Mouse (Mus musculus): ENCODE measurements around the gene Otud7b. TPM values are rescaled to one million over a fixed set of nuclear protein-coding genes. Genes with fewer than 3 reads are reported as not detected.

The Otud7b gene
- polyA plus RNA-seq, 1 experiment, result not detected

GRCm38 (mm10) chr3:96081650-96082049, 22.7 kb upstream of the Otud7b start:
- TF ChIP-seq CTCF (IDR thresholded peaks at IDR 0.05; ENCODE audit: insufficient read depth, low read depth, low read length) (no peak), POLR2A (IDR thresholded peaks at IDR 0.05; ENCODE audit: insufficient read depth, low read depth, low read length) (no peak)
- 85% methylated on average over 4 of the region's 4 CpGs for WGBS
- Histone ChIP-seq H3K4me3 (ENCODE audit: insufficient read depth, low read depth, low read length) (no peak overlapping the region), H3K4me1 (ENCODE audit: control insufficient read depth, insufficient read depth, low read length) (no peaks in the 10 kb centered on the region), H3K27ac (ENCODE audit: insufficient read depth, low read depth, low read length) (no peak overlapping the region)

DNA sequence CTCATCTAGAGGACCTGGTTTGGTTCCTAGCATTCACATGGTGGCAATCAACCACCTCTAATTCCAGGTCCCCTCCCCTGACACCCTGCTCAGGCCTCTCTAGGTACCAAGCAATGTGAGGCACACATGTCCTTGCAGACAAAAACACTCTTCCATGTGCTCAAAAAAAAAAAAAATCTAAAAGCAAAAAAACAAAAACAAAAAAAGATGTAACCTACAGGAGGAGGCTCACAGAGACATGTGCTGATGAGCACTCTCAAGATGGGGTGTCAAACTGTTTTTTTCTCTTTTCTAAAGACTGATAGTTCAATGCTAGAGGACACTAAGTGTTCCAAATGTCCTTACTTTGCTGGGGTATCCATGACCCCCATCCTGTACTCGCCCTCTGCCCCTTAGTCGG, 22.2 kb upstream of the Otud7b start:
- no peaks in the 10 kb centered on the region for H3K4me1 ChIP-seq (ENCODE audit: control insufficient read depth, insufficient read depth, low read length)
- TF ChIP-seq CTCF (IDR thresholded peaks at IDR 0.05; ENCODE audit: insufficient read depth, low read depth, low read length), result no peak
- H3K4me3 ChIP-seq (ENCODE audit: insufficient read depth, low read depth, low read length), result no peak overlapping the region
- H3K27ac ChIP-seq (ENCODE audit: insufficient read depth, low read depth, low read length), result no peak overlapping the region
- 89% methylated on average over 2 of the region's 2 CpGs for WGBS

GRCm38 (mm10) chr3:96082714-96083508, 21.4 kb upstream of the Otud7b start:
- WGBS, result 75% methylated on average over 15 of the region's 15 CpGs
- TF ChIP-seq POLR2A (IDR thresholded peaks at IDR 0.05; ENCODE audit: insufficient read depth, low read depth, low read length) (no peak), CTCF (IDR thresholded peaks at IDR 0.05; ENCODE audit: insufficient read depth, low read depth, low read length) (no peak)
- H3K4me3 ChIP-seq (ENCODE audit: insufficient read depth, low read depth, low read length), result no peak overlapping the region
- no peaks in the 10 kb centered on the region for H3K4me1 ChIP-seq (ENCODE audit: control insufficient read depth, insufficient read depth, low read length)
- H3K27ac ChIP-seq (ENCODE audit: insufficient read depth, low read depth, low read length), result no peak overlapping the region

DNA sequence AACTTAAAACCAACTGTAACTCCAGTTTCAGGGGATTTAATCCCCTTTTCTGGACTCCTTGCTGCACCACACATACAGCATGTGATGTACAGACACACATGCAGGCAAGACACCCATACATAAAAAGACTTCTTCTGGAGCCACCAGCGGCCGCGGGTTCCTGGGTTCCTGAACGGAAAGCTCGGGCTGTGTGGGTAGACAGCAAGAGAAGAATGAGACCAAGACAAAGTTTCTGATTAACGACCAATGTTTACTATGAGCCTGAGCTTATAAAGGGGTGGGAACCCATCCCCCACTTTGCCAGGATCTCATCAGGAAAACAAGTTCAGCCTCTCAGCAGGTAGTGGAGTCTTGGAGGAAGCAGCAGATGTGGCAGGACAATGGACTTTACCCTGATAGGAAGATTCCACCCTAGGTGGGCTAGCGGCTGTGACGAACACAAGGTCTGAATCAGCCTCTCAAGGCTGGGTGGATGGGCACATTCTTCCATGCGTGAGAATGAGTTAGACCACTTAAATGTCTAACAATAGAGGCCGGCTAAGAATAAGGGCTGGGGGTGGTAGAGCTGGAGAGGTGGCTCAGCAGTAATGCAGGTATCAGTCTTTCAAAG, 20.1 kb upstream of the Otud7b start:
- Histone ChIP-seq H3K4me1 (ENCODE audit: control insufficient read depth, insufficient read depth, low read length) (no peaks in the 10 kb centered on the region), H3K4me3 (ENCODE audit: insufficient read depth, low read depth, low read length) (no peak overlapping the region), H3K27ac (ENCODE audit: insufficient read depth, low read depth, low read length) (no peak overlapping the region)
- TF ChIP-seq CTCF (IDR thresholded peaks at IDR 0.05; ENCODE audit: insufficient read depth, low read depth, low read length), result no peak
- TF ChIP-seq POLR2A (IDR thresholded peaks at IDR 0.05; ENCODE audit: insufficient read depth, low read depth, low read length), result no peak
- WGBS, result 78% methylated on average over 10 of the region's 10 CpGs

DNA sequence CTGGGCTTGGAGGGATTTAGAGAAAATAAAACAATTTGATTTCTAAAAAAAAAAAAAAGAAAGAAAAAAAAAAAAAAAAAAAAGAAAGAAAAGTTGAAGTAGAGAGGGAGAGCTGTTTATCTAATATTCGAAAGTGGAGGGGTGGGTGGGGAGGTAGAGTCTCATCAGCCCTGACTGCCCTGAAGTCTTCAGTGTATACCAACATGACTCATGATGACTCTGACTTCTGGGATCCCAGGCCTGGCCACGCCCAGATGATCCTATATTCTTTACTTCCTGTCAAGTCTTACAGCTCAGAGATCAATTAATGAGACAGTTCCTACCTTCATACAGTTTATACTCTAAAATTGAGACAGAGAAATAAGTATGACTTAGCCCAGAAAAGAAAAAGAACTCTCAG, 17.1 kb upstream of the Otud7b start:
- 75% methylated on average over 2 of the region's 2 CpGs for WGBS
- H3K4me3 ChIP-seq (ENCODE audit: insufficient read depth, low read depth, low read length), result no peak overlapping the region
- no peak for TF ChIP-seq CTCF (IDR thresholded peaks at IDR 0.05; ENCODE audit: insufficient read depth, low read depth, low read length)
- TF ChIP-seq POLR2A (IDR thresholded peaks at IDR 0.05; ENCODE audit: insufficient read depth, low read depth, low read length), result no peak

GRCm38 (mm10) chr3:96087801-96088200, 16.5 kb upstream of the Otud7b start:
- Histone ChIP-seq H3K4me3 (ENCODE audit: insufficient read depth, low read depth, low read length) (no peak overlapping the region), H3K27ac (ENCODE audit: insufficient read depth, low read depth, low read length) (no peak overlapping the region), H3K4me1 (ENCODE audit: control insufficient read depth, insufficient read depth, low read length) (no peaks in the 10 kb centered on the region)
- no peak for TF ChIP-seq POLR2A (IDR thresholded peaks at IDR 0.05; ENCODE audit: insufficient read depth, low read depth, low read length)
- 82% methylated on average over 4 of the region's 4 CpGs for WGBS

More for the DNA sequence above, 17.1 kb upstream of the Otud7b start:
- H3K27ac ChIP-seq (ENCODE audit: insufficient read depth, low read depth, low read length), result no peak overlapping the region
- no peaks in the 10 kb centered on the region for H3K4me1 ChIP-seq (ENCODE audit: control insufficient read depth, insufficient read depth, low read length)

GRCm38 (mm10) chr3:96089882-96090489, 14.3 kb upstream of the Otud7b start:
- TF ChIP-seq CTCF (IDR thresholded peaks at IDR 0.05; ENCODE audit: insufficient read depth, low read depth, low read length) (no peak), POLR2A (IDR thresholded peaks at IDR 0.05; ENCODE audit: insufficient read depth, low read depth, low read length) (no peak)
- Histone ChIP-seq H3K4me1 (ENCODE audit: control insufficient read depth, insufficient read depth, low read length) (peaks cover 6% of the 10 kb centered on the region), H3K4me3 (ENCODE audit: insufficient read depth, low read depth, low read length) (no peak overlapping the region), H3K27ac (ENCODE audit: insufficient read depth, low read depth, low read length) (no peak overlapping the region)
- 70% methylated on average over 2 of the region's 2 CpGs for WGBS

- Histone ChIP-seq H3K4me1 (ENCODE audit: control insufficient read depth, insufficient read depth, low read length) (peaks cover 6% of the 10 kb centered on the region), H3K4me3 (ENCODE audit: insufficient read depth, low read depth, low read length) (no peak overlapping the region), H3K27ac (ENCODE audit: insufficient read depth, low read depth, low read length) (no peak overlapping the region)
- TF ChIP-seq POLR2A (IDR thresholded peaks at IDR 0.05; ENCODE audit: insufficient read depth, low read depth, low read length) (no peak), CTCF (IDR thresholded peaks at IDR 0.05; ENCODE audit: insufficient read depth, low read depth, low read length) (no peak)
- 82% methylated on average over 2 of the region's 2 CpGs for WGBS
These were observed 13.2 kb upstream of the Otud7b start for GRCm38 (mm10) chr3:96091146-96091545.

DNA sequence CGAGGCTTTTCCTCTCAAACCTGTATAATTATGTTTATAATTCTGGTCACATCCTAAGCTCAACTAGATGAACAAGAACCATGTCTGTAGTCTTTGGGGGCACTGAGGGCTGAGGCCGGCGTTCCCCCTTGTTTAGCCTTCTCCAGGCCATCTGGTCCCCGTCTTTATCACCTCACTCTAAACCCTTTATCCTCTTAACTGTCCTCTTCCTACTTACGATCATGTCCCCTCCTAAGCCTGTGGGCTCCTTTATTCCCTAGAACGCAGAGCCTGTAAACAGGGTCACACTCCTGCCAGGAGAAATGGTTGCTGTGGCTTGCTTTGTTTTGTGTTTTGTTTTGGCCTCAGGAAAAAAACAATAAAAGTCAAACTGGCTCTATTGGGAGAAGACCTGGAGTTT, 12.4 kb upstream of the Otud7b start:
- TF ChIP-seq CTCF (IDR thresholded peaks at IDR 0.05; ENCODE audit: insufficient read depth, low read depth, low read length) (no peak), POLR2A (IDR thresholded peaks at IDR 0.05; ENCODE audit: insufficient read depth, low read depth, low read length) (no peak)
- WGBS, result 64% methylated on average over 6 of the region's 6 CpGs
- Histone ChIP-seq H3K4me1 (ENCODE audit: control insufficient read depth, insufficient read depth, low read length) (peaks cover 6% of the 10 kb centered on the region), H3K4me3 (ENCODE audit: insufficient read depth, low read depth, low read length) (no peak overlapping the region), H3K27ac (ENCODE audit: insufficient read depth, low read depth, low read length) (no peak overlapping the region)

All from olfactory bulb, adult 2 months (tissue).